31 mouse cellular contexts compared by ENCODE assay signal in the genomic region with DNA sequence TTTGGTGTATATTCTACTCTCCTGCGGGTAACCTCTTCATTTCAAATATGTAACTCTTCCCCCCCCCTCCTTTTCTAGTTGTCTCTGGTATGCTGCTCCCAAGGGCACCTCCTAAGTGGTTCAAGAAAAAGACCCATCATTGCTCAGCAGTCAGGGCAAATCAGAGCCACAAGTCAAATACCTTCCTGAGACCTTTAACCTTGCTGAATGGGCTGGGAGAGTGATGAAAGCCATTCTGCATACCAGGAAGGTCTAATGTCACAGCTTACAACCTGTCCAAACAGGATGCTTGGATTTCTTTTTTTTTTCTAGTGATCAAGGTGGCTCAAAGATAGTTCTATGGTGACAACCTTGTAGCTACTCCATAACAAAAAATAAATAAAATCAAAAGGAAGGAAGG.
DNase-seq lines count a peak whose midpoint lies in the region; ATAC-seq and TF ChIP-seq lines count a peak whose summit lies in the region.
"Had no signal": no experiment of that assay in that cellular context is flagged by ENCODE, and none has a peak within 500 bp of the region (broad histone marks: within the 10 kb centered on the region; RNA-seq: fewer than 3 reads in every experiment).

No protein-coding gene starts in this region.

- no peaks in the 10 kb centered on the region for H3K9me3 ChIP-seq in hindbrain, embryonic 10.5 days
- no peaks in the 10 kb centered on the region for H3K9me3 ChIP-seq in hindbrain, embryonic 12.5 days (replicated peaks)
- H3K9me3 ChIP-seq in intestine, postnatal 0 days (ENCODE audit: control insufficient read depth), result no peaks in the 10 kb centered on the region
- H3K9me3 ChIP-seq: embryonic facial prominence, embryonic 12.5 days; G1E; heart, embryonic 10.5 days; limb, embryonic 10.5 days; limb, embryonic 15.5 days; liver, embryonic 13.5 days; midbrain, embryonic 10.5 days; neural tube, embryonic 13.5 days; stomach, embryonic 15.5 days had no signal

- H3K27me3 ChIP-seq in hindbrain, embryonic 10.5 days (ENCODE audit: insufficient read depth, poor library complexity, severe bottlenecking), result 0 out of 2 replicates have a peak, but pooled peaks cover 6% of the 10 kb centered on the region
- H3K27me3 ChIP-seq in hindbrain, embryonic 12.5 days, result no peaks in the 10 kb centered on the region
- H3K27me3 ChIP-seq in intestine, postnatal 0 days (replicated peaks; ENCODE audit: control insufficient read depth, insufficient read depth, low read length), result no peaks in the 10 kb centered on the region
- H3K27me3 ChIP-seq: CH12.LX; embryonic facial prominence, embryonic 12.5 days; limb, embryonic 15.5 days; liver, embryonic 13.5 days; neural tube, embryonic 13.5 days; stomach, embryonic 15.5 days had no signal

- no peaks in the 10 kb centered on the region for H3K36me3 ChIP-seq in hindbrain, embryonic 10.5 days
- no peaks in the 10 kb centered on the region for H3K36me3 ChIP-seq in hindbrain, embryonic 12.5 days
- no peaks in the 10 kb centered on the region for H3K36me3 ChIP-seq in intestine, postnatal 0 days (ENCODE audit: control insufficient read depth, insufficient read depth)
- H3K36me3 ChIP-seq: embryonic facial prominence, embryonic 12.5 days; G1E; heart, embryonic 10.5 days; limb, embryonic 15.5 days; liver, embryonic 13.5 days; midbrain, embryonic 10.5 days; neural tube, embryonic 13.5 days; stomach, embryonic 15.5 days had no signal

- 56% methylated on average over 1 of the region's 1 CpGs for WGBS in hindbrain, embryonic 10.5 days
- 74% methylated on average over 1 of the region's 1 CpGs for WGBS in hindbrain, embryonic 12.5 days
- 83% methylated on average over 1 of the region's 1 CpGs for WGBS in intestine, postnatal 0 days

- no peak overlapping the region for H3K27ac ChIP-seq in hindbrain, embryonic 10.5 days
- H3K27ac ChIP-seq in hindbrain, embryonic 12.5 days, result no peak overlapping the region
- H3K27ac ChIP-seq in intestine, postnatal 0 days (ENCODE audit: low read depth, low read length), result 0 out of 2 replicates have a peak overlapping the region, but pooled peaks have one; percentile 21
- H3K27ac ChIP-seq: embryonic facial prominence, embryonic 12.5 days; heart, embryonic 10.5 days; hindbrain, embryonic 14.5 days; limb, embryonic 10.5 days; limb, embryonic 15.5 days; liver, embryonic 13.5 days; macrophage; midbrain, embryonic 10.5 days; neural tube, embryonic 13.5 days had no signal

- H3K4me1 ChIP-seq in hindbrain, embryonic 10.5 days (replicated peaks), result no peaks in the 10 kb centered on the region
- H3K4me1 ChIP-seq in hindbrain, embryonic 12.5 days, result no peaks in the 10 kb centered on the region
- H3K4me1 ChIP-seq in intestine, postnatal 0 days (replicated peaks; ENCODE audit: control insufficient read depth, insufficient read depth, low read length), result no peaks in the 10 kb centered on the region
- H3K4me1 ChIP-seq: midbrain, embryonic 10.5 days; neural tube, embryonic 13.5 days; stomach, embryonic 15.5 days had no signal

- TF ChIP-seq CTCF in intestine, postnatal 0 days (IDR thresholded peaks at IDR 0.05; ENCODE audit: low read depth), result no peak

- no peak overlapping the region for H3K4me3 ChIP-seq in hindbrain, embryonic 10.5 days
- H3K4me3 ChIP-seq in hindbrain, embryonic 12.5 days, result no peak overlapping the region
- H3K4me3 ChIP-seq in intestine, postnatal 0 days (ENCODE audit: low read depth, low read length), result no peak overlapping the region
- H3K4me3 ChIP-seq: embryonic facial prominence, embryonic 12.5 days; heart, embryonic 10.5 days; limb, embryonic 10.5 days; limb, embryonic 15.5 days; liver, embryonic 13.5 days; midbrain, embryonic 10.5 days; myocyte; neural tube, embryonic 13.5 days; stomach, embryonic 15.5 days had no signal

- H3K4me2 ChIP-seq in hindbrain, embryonic 12.5 days (replicated peaks), result no peak overlapping the region
- H3K4me2 ChIP-seq in intestine, postnatal 0 days (replicated peaks; ENCODE audit: low read depth), result no peak overlapping the region
- H3K4me2 ChIP-seq: embryonic facial prominence, embryonic 12.5 days; hindbrain, embryonic 14.5 days; limb, embryonic 15.5 days; liver, embryonic 13.5 days; neural tube, embryonic 13.5 days; stomach, embryonic 15.5 days had no signal

- ATAC-seq in hindbrain, embryonic 12.5 days (ENCODE audit: low FRiP score), result no peak
- no peak for ATAC-seq in intestine, postnatal 0 days
- ATAC-seq: forebrain, embryonic 14.5 days; lung, postnatal 0 days had no signal

- H3K9ac ChIP-seq in hindbrain, embryonic 12.5 days, result no peak overlapping the region
- H3K9ac ChIP-seq in intestine, postnatal 0 days (ENCODE audit: low read depth, low read length), result no peak overlapping the region
- H3K9ac ChIP-seq: embryonic facial prominence, embryonic 12.5 days; hindbrain, embryonic 14.5 days; limb, embryonic 15.5 days; liver, embryonic 13.5 days; neural tube, embryonic 13.5 days; stomach, embryonic 15.5 days had no signal

- DNase-seq in hindbrain, embryonic 10.5 days (ENCODE audit: low spot score), result peak; percentile 17
- peak; percentile 2 for DNase-seq in ES-CJ7 (ENCODE audit: low read depth, low spot score)
- DNase-seq in embryo, embryonic 9.5 days (ENCODE audit: extremely low spot score), result peak; percentile 34
- DNase-seq in retina, embryonic 14.5 days (ENCODE audit: low spot score), result no peak
- DNase-seq in c-Kit-positive CD71-positive TER-119-positive erythroid progenitor cells, embryonic 14.5 days (ENCODE audit: low spot score), result no peak
- no peak for DNase-seq in left cerebral cortex, postnatal 10 days (ENCODE audit: extremely low spot score in 1 of 2, low spot score in 2 of 2)
- DNase-seq: cerebellum, adult 11 months; cerebellum, adult 9-10 months; cerebellum, postnatal 36 days; gastrocnemius, postnatal 14 days; heart, adult 11 months; heart, postnatal 36 days; liver, embryonic 13.5 days; lung, adult 18-20 months; right cerebral cortex, postnatal 14 days had no signal

- intact Hi-C loops in left cerebral cortex, postnatal 10 days (cut with DNase I), result no loop called here

Comparison
In these comparisons a context has a peak if more than half of its experiments do, and no peak if none do; other contexts are left out.
1. DNase-seq: peak in hindbrain, embryonic 10.5 days (single experiment), ES-CJ7 (single experiment) and embryo, embryonic 9.5 days (single experiment); none in retina, embryonic 14.5 days (single experiment), c-Kit-positive CD71-positive TER-119-positive erythroid progenitor cells, embryonic 14.5 days (single experiment) and left cerebral cortex, postnatal 10 days (0 of 2).